Mouse (Mus musculus) CH12.LX (cell line): ENCODE results near the gene Mea1. TPM values are rescaled to one million over a fixed set of nuclear protein-coding genes. Genes with fewer than 3 reads are reported as not detected.
A peak's percentile ranks its signal among the peaks of the same experiment; 100 is the strongest.

Source experiments
- DNase-seq: peaks from one replicate; pipeline ENCODE4 v3.0.0-alpha.2; 2013; ENCODE audit errors: extremely low read depth
- H3K27ac ChIP-seq: 2 replicates; pipeline ENCODE4 v1.5.1; 2012; ENCODE audit warnings: low read depth, mild to moderate bottlenecking, control low read depth, moderate library complexity; ENCODE audit not compliant: insufficient read depth
- H3K27me3 ChIP-seq: replicated peaks from 2 replicates; pipeline ENCODE3; 2012; ENCODE audit warnings: inconsistent platforms
- H3K36me3 ChIP-seq, 2 experiments: replicated peaks in 1 of 2; 2 replicates each; pipeline versions ENCODE3 to v1.6.1; 2012; ENCODE audit warnings: inconsistent platforms in 1 of 2, low read length in 1 of 2, mild to moderate bottlenecking in 1 of 2, mixed read lengths in 1 of 2, moderate library complexity in 1 of 2; ENCODE audit not compliant: control insufficient read depth in 1 of 2, insufficient read depth in 1 of 2
- H3K4me1 ChIP-seq, 2 experiments: 2 replicates each; pipeline ENCODE4 v1.6.1; 2012; ENCODE audit warnings: inconsistent platforms in 1 of 2, moderate library complexity in 1 of 2; ENCODE audit not compliant: insufficient read depth in 2 of 2, control insufficient read depth in 1 of 2
- H3K4me2 ChIP-seq: 2 replicates; pipeline ENCODE4 v1.6.1; 2012; ENCODE audit warnings: low read depth, mild to moderate bottlenecking, control low read depth; ENCODE audit not compliant: poor library complexity, insufficient read depth, severe bottlenecking
- H3K4me3 ChIP-seq, 3 experiments: fragments of 150-350 bp in 1 of 3; sonication (generic) in 1 of 3; replicated peaks in 1 of 3; 2 replicates each; pipeline versions ENCODE3 to v1.5.1; 2011 to 2012; ENCODE audit warnings: low read depth in 2 of 3, low read length in 2 of 3, mild to moderate bottlenecking in 2 of 3, moderate library complexity in 2 of 3, control low read depth in 1 of 3, improper control_type of control experiment in 1 of 3, inconsistent platforms in 1 of 3, mixed read lengths in 1 of 3; ENCODE audit not compliant: poor library complexity in 1 of 3
- H3K79me2 ChIP-seq: replicated peaks from 2 replicates; pipeline ENCODE4 v1.6.1; 2012; ENCODE audit warnings: mild to moderate bottlenecking, moderate library complexity; ENCODE audit not compliant: control insufficient read depth, poor library complexity, insufficient read depth, severe bottlenecking; ENCODE audit errors: extremely low read depth
- H3K9ac ChIP-seq: 2 replicates; pipeline ENCODE4 v1.6.1; 2012; ENCODE audit warnings: low read depth, mild to moderate bottlenecking, control low read depth, moderate library complexity; ENCODE audit not compliant: insufficient read depth
- H3K9me3 ChIP-seq: replicated peaks from 2 replicates; pipeline ENCODE3; 2012; ENCODE audit warnings: low read length, inconsistent platforms, mixed read lengths
- BHLHE40 ChIP-seq: IDR thresholded peaks from 2 replicates; pipeline ENCODE4 v1.6.1; 2011; ENCODE audit warnings: mild to moderate bottlenecking, low read depth, low read length, improper control_type of control experiment
- CHD1 ChIP-seq: IDR thresholded peaks from 2 replicates; pipeline ENCODE4 v1.6.1; 2012; ENCODE audit warnings: low read depth, low read length, improper control_type of control experiment, inconsistent platforms
- CTCF ChIP-seq, 2 experiments: IDR thresholded peaks in 1 of 2; conservative IDR thresholded peaks in 1 of 2; 2 replicates each; pipeline ENCODE4 v1.5.1; 2011 to 2012; ENCODE audit warnings: low read depth in 2 of 2, low read length in 2 of 2, improper control_type of control experiment in 1 of 2, inconsistent platforms in 1 of 2, mild to moderate bottlenecking in 1 of 2, moderate library complexity in 1 of 2
- E2F4 ChIP-seq: IDR thresholded peaks from 2 replicates; pipeline ENCODE4 v1.6.1; 2011; ENCODE audit warnings: low read depth, low read length, improper control_type of control experiment; ENCODE audit not compliant: insufficient replicate concordance
- ELF1 ChIP-seq: IDR thresholded peaks from 2 replicates; pipeline ENCODE4 v1.6.1; 2014; ENCODE audit warnings: low read depth, mild to moderate bottlenecking, inconsistent platforms, low read length, improper control_type of control experiment
- ETS1 ChIP-seq: conservative IDR thresholded peaks from 2 replicates; pipeline ENCODE4 v1.6.1; 2012; ENCODE audit warnings: low read depth, mild to moderate bottlenecking, inconsistent platforms, low read length, improper control_type of control experiment, moderate library complexity
- GABPA ChIP-seq: IDR thresholded peaks from 2 replicates; pipeline ENCODE4 v1.6.1; 2012; ENCODE audit warnings: low read depth, low read length, improper control_type of control experiment, inconsistent platforms; ENCODE audit not compliant: insufficient replicate concordance
- HCFC1 ChIP-seq: IDR thresholded peaks from 2 replicates; pipeline ENCODE4 v1.6.1; 2012; ENCODE audit warnings: low read depth, mild to moderate bottlenecking, inconsistent platforms, low read length, improper control_type of control experiment
- JUN ChIP-seq: IDR thresholded peaks from 2 replicates; pipeline ENCODE4 v1.6.1; 2011; ENCODE audit warnings: low read depth, mild to moderate bottlenecking, low read length, improper control_type of control experiment, moderate library complexity; ENCODE audit not compliant: insufficient read depth
- KAT2A ChIP-seq: IDR thresholded peaks from 2 replicates; pipeline ENCODE4 v1.6.1; 2012; ENCODE audit warnings: low read length, improper control_type of control experiment, inconsistent platforms; ENCODE audit not compliant: insufficient replicate concordance
- MAZ ChIP-seq: IDR thresholded peaks from 2 replicates; pipeline ENCODE4 v1.6.1; 2012; ENCODE audit warnings: low read depth, mild to moderate bottlenecking, inconsistent platforms, low read length, improper control_type of control experiment, moderate library complexity
- MEF2A ChIP-seq: IDR thresholded peaks from 2 replicates; pipeline ENCODE4 v1.6.1; 2014; ENCODE audit warnings: low read depth, mild to moderate bottlenecking, inconsistent platforms, low read length, improper control_type of control experiment, borderline replicate concordance
- NRF1 ChIP-seq: IDR thresholded peaks from 2 replicates; pipeline ENCODE4 v1.6.1; 2014; ENCODE audit warnings: low read depth, mild to moderate bottlenecking, inconsistent platforms, low read length, improper control_type of control experiment, moderate library complexity
- POLR2A ChIP-seq: IDR thresholded peaks from 2 replicates; pipeline ENCODE4 v1.6.1; 2011; ENCODE audit warnings: low read depth, mild to moderate bottlenecking, improper control_type of control experiment, low read length
- RAD21 ChIP-seq: IDR thresholded peaks from 2 replicates; pipeline ENCODE4 v1.6.1; 2011; ENCODE audit warnings: low read depth, mild to moderate bottlenecking, low read length, improper control_type of control experiment, moderate library complexity
- SMC3 ChIP-seq: IDR thresholded peaks from 2 replicates; pipeline ENCODE4 v1.6.1; 2011; ENCODE audit warnings: low read depth, low read length, improper control_type of control experiment
- TBP ChIP-seq: conservative IDR thresholded peaks from 2 replicates; pipeline ENCODE4 v1.6.1; 2011; ENCODE audit warnings: low read depth, low read length, improper control_type of control experiment
- USF1 ChIP-seq: IDR thresholded peaks from 2 replicates; pipeline ENCODE4 v1.6.1; 2014; ENCODE audit warnings: low read depth, mild to moderate bottlenecking, inconsistent platforms, low read length, improper control_type of control experiment
- ZNF384 ChIP-seq: IDR thresholded peaks from 2 replicates; pipeline ENCODE4 v1.6.1; 2012; ENCODE audit warnings: low read depth, low read length, improper control_type of control experiment, inconsistent platforms
- dilution Hi-C: fragments of 300-500 bp; cut with MboI; formaldehyde crosslinking; loops from 2 replicates; pipeline ENCODE4 v1.14.3; 2020; ENCODE audit warnings: low sequenced_read_pairs; ENCODE audit not compliant: extremely low pct_unique_long_range_greater_than_20kb, extremely low pct_ligation_motif_present
- in situ Hi-C: fragments of 300-500 bp; cut with MboI; formaldehyde crosslinking; loops from 3 replicates; pipeline ENCODE4 v1.14.3; 2019; ENCODE audit warnings: low sequenced_read_pairs, low pct_ligation_motif_present, low pct_unique_long_range_greater_than_20kb, mixed read lengths
- polyA plus RNA-seq: library from polyadenylated mRNA; unstranded; fragments of >175 nt; gene quantifications from 2 replicates; pipeline ENCODE4 v1.2.1, GENCODE M21; 2012; ENCODE audit warnings: low read depth; ENCODE audit not compliant: insufficient read length
- total RNA-seq, 2 experiments: library from RNA; depleted of rRNA; stranded (reverse); fragments of 300-350 nt in 1 of 2; fragments of >200 nt in 1 of 2; gene quantifications; 2 replicates each; pipeline ENCODE4 v1.2.3; 2012 to 2014

Mea1 gene
- total and polyA plus RNA-seq, 3 experiments, result 68.3 to 106 (median 86.1) TPM

DNA sequence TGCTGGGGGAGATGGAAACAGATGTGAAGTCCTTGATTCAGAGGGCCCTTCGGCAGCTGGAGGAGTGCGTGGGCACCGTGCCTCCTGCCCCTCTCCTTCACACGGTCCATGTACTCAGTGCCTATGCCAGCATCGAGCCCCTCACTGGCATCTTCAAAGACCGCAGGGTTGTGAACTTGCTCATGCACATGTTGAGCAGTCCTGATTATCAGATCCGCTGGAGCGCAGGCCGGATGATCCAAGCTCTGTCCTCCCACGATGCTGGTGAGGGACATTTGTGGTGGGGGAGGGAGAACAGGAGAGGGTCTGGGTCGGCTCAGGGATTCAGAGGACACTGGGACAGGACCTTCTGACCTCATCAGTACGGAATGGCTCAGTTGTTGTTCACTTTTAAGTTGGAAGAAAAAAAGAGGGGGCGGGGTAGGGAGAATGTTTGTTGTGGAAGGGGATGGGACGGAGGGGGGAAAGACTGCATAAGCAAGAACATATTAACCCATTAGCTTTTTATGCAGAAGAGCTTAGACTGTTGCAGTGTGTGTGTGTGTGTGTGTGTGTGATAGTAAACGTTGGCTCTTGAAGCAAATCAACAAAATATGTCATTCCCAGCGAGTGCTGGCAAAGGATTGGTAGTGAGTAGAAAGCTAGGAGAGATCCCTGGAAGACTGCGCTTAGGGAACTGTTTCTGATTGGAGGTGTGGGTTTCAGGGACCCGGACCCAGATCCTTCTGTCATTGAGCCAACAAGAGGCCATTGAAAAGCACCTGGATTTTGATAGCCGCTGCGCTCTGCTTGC, 26.6 kb upstream of the Mea1 start:
- peaks cover 52 to 75% of the 10 kb centered on the region in 2 experiments for H3K36me3 ChIP-seq
- dilution Hi-C loops (no loop called here), in situ Hi-C loops (loop anchor here (5.0 kb wide), 2 partner anchors 60 to 120 kb away; partner anchors contain the start of genes 2310039H08Rik and Pex6)
- no peak for DNase-seq
- H3K27me3 ChIP-seq, result no peaks in the 10 kb centered on the region
- H3K4me3 ChIP-seq, result peak overlapping the region; percentile 79 to 88 (median 84)
- peaks cover 9 to 48% of the 10 kb centered on the region in 2 experiments for H3K4me1 ChIP-seq
- H3K79me2 ChIP-seq, result peaks cover 22% of the 10 kb centered on the region
- H3K27ac ChIP-seq, result no peak overlapping the region
- H3K4me2 ChIP-seq, result peak overlapping the region; percentile 30
- peaks cover 5% of the 10 kb centered on the region for H3K9me3 ChIP-seq
- H3K9ac ChIP-seq, result peak overlapping the region; percentile 95; the same call in 1 of the 2 replicates
- no peak for TF ChIP-seq HCFC1
- no peak for TF ChIP-seq GABPA
- no peak for TF ChIP-seq CHD1
- TF ChIP-seq USF1, result no peak
- TF ChIP-seq ELF1, result no peak
- no peak for TF ChIP-seq RAD21
- TF ChIP-seq MAZ, result no peak
- no peak for TF ChIP-seq BHLHE40
- TF ChIP-seq TBP, result no peak
- TF ChIP-seq E2F4, result no peak
- TF ChIP-seq CTCF (conservative IDR thresholded peaks at IDR 0.05 in 1 of 2, IDR thresholded peaks at IDR 0.05 in 1 of 2; ENCODE audit: low read depth in 2 of 2, low read length in 2 of 2), result no peak
- TF ChIP-seq JUN, result no peak
- TF ChIP-seq SMC3, result no peak
- no peak for TF ChIP-seq KAT2A
- TF ChIP-seq ZNF384, result no peak

- no peak for TF ChIP-seq E2F4
- TF ChIP-seq USF1, result no peak
- TF ChIP-seq ETS1, result no peak
- TF ChIP-seq POLR2A, result no peak
- TF ChIP-seq MEF2A, result no peak
- no peak for TF ChIP-seq NRF1
- TF ChIP-seq, all 38 proteins: peak for 0
- Histone ChIP-seq H3K27me3 (no peaks in the 10 kb centered on the region), H3K4me3 (no peak overlapping the region), H3K4me1 (peaks cover 8 to 19% of the 10 kb centered on the region in 2 experiments), H3K36me3 (peaks cover 77 to 94% of the 10 kb centered on the region in 2 experiments), H3K4me2 (no peak overlapping the region), H3K9me3 (peaks cover 5% of the 10 kb centered on the region), H3K9ac (no peak overlapping the region), H3K27ac (no peak overlapping the region), H3K79me2 (peaks cover 17% of the 10 kb centered on the region)
- in situ Hi-C loops, result no loop called here
- DNase-seq, result no peak
- dilution Hi-C loops, result no loop called here
These were observed 22.5 kb upstream of the Mea1 start for GRCm38 (mm10) chr17:46656054-46656453.
